Mouse (Mus musculus) layer of hippocampus, adult 11-12 months (tissue): ENCODE results near the gene Irx5.
A peak's percentile ranks its signal among the peaks of the same experiment; 100 is the strongest.

Experiments
- DNase-seq: peaks from one replicate; pipeline ENCODE4 v3.0.0; 2022; ENCODE audit warnings: low spot score

Irx5 gene

GRCm38 (mm10) chr8:92357398-92357981 is at the start of gene Irx5:
Gene Irx5, plus strand, starts transcription at chr8:92357625.
- DNase-seq: no peak

DNA sequence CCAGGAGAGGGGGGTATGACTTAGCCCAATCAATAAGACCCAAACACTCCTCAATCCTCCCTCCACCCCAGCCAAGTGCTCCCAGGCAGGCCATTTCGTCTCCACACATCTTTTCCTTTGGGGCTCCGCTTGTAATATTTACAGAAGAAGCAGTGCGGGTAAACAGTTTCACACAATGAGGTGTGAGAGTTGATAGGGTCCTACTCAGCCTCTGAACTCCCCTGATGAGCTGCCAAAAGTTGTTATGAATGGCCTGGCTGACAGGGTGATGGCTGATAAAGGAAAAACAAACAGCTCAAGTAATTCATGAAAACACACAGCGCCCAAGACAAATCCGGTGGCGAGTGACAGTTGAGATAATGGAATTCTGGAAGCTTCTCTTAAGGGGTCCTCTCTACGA is 45.2 kb upstream of the Irx5 start:
- DNase-seq: no peak

DNA sequence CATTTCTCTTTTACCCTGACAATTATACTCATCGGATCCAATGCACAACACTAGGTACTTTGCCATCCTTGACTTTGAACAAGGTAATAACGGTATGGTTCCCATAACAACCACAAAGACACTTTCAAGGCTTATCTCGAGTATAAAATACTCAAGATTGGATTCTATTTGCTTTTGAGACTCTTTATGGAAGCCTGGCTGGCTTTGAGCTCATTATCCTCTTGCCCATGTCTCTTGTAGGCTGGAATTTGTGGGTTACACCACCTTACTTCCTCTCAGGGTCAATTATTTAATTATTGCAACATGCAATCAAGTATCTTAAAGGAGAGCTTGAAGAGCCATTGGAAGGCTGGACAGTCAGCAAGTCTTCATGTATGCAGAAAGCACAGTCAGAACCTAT is 43.7 kb upstream of the Irx5 start:
- DNase-seq: no peak

GRCm38 (mm10) chr8:92323751-92324150 is 33.7 kb upstream of the Irx5 start:
- no peak for DNase-seq

DNA sequence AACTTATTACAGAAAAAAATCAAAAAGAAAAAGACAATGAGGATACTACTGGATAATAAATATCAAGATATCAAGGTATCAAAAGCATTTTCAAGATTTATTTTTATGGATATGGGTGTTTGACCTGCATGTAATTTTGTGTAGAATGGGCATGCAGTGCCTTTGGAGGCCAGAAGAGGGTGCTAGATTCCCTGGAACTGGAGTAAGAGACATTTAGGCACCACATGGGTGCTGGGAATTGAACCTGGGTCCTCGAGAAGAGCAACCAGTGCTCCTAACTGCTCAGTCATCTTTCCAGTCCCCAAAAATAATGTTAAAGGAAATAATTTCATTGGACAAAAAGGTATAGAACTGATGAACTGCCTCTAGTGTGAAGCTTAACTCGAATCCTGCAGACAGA is 30.2 kb upstream of the Irx5 start:
- DNase-seq: no peak

DNA sequence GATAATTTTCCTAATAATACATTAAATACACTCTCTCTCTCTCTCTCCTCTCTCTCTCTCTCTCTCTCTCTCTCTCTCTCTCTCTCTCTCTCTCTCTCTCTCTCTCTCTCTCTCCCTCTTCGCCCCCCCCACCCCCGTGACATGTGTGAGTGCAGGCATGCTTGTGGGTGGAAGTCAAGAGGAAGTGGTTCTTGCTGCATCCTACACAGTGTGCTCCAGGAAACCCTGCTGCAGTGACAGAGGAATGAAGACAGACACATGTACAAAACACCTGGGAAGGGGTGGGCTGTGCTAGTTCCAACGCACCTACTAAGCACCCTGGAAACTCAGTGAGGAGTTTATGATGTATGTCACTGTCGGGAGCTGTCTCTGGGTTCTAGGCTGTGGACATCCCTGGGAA is 28.2 kb upstream of the Irx5 start:
- no peak for DNase-seq

GRCm38 (mm10) chr8:92331811-92332210 is 25.6 kb upstream of the Irx5 start:
- no peak for DNase-seq

- no peak for DNase-seq
These were observed 24.0 kb upstream of the Irx5 start for GRCm38 (mm10) chr8:92333406-92333805.

- DNase-seq: no peak
These were observed 22.3 kb upstream of the Irx5 start for GRCm38 (mm10) chr8:92335079-92335478.

DNA sequence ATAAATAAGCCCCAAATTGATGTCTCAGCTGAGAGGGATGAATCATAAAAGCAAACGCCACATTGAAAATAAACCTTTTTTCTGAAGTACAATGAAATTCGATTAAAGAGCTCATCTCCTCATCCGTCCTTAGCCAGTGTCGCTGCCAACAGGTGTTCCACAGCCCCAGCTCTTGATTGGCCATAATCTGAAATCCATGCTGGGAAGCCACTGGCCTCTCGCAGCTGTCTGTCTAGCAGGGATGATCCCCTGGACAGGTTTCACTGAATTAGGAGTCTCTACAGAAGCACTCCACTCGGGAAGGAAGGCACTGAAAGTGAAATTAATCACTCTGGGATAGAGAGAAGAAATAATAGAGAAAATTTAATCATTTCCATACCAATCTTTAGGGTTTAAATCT is 21.4 kb upstream of the Irx5 start:
- no peak for DNase-seq

DNA sequence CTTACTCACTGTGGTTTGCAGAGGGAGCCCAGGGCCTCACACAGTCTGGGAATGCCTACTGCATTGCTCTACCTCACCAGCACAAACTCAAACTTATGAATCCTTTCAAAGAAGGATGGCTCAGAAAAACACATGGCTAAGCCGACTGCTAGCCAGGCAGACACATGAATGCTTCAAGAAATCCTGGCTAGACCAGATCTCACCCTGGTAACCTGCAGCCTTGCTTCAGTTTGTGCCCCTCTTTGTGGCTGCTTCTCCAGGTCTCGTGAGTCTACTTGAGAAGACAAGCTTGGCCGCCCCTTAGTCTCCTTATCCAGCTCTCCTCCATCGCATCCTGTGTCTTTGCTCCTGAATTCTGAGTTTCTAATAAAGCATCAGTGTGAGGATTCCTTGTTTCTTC is 13.9 kb upstream of the Irx5 start:
- DNase-seq: no peak

DNA sequence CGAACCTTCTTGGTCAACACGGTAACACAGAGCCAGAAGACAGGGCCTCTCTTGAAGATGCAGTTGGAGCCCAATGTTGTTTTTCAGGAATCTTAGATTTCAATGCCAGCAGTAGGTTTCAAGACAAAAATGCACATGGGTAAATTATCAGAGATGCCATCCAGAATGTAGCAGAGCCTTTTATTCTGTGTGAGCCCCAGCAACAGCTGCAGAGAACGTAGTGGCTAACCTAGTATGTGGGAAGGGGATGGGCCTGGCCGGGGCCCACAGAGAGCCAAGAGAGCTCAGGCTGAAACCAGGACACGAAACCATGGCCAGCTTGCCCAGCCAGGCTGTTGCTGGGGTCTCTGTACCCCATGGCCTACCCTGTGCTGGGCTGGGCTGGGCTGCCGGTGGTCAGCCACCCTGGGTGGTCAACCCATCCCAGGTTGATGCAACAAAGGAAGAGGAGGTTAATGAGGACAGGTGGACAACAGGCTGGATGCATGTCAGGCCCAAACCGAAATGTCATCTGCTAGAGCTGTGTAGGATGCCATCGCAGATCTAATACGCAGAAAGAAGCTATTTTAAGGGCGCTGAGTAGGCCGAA is 7.4 kb upstream of the Irx5 start:
- no peak for DNase-seq

DNA sequence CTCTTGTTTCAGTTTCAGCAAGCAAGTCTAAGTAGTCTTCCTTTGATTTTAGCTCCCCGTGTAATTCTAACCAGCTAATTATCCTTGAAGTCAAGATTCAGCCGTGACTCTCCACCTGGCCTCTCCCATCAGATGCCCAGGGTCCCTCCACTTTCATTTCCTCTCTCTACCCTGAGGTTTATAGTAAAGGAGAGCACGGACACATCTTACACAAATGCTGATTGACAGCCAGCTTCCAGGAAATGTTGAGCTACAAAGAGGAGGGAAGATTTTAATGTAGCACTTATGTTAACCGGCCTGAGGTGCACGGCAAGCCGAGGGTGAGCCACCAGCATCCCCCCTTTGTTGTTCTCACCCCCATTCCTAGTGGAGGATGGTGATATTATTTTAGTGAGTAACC is 4.0 kb upstream of the Irx5 start:
- DNase-seq: no peak

DNA sequence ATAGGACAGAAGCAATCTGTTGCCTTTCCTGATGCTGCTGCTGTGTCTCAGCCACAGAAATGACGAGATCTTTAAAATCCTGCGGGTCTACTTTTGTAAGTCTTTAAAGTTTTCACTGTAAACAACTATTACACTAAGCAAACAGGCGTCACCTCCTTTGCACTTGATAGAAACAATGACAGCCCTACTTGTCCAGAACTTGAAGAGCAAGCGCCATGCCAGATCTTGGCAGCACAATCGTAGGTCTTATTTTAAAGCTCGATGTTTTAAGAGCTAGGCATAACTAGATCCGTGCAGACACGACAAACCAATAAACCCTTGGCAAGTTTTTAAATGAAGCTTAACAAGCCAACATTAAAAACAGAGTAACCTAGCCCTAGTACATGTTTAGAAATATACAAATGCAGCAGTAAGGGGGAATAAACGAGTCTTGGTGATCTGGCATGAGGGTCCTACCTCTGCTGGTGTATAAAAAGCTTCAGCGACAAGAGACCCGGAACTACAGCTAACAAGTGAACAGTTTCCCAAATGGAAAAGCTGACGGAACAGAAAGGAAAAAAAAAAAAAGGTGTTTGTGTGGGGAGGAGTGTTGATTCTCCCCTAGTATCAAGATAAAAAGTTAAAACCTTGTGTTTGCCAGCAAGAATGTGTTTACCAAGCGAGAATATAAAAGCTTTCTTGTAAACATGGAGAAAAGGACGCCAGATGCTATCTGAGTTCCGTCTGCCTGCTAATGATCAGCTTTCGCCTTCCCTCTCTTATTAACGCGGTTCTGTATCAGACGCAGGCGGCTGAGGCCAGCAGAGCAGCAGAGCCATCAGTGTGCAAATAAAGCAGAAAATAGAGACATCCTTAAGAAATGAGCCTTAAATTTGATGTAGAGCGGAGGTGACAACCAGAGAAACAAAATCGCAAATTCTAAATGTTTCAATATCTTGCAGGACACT is 2.6 kb upstream of the Irx5 start:
- no peak for DNase-seq

DNA sequence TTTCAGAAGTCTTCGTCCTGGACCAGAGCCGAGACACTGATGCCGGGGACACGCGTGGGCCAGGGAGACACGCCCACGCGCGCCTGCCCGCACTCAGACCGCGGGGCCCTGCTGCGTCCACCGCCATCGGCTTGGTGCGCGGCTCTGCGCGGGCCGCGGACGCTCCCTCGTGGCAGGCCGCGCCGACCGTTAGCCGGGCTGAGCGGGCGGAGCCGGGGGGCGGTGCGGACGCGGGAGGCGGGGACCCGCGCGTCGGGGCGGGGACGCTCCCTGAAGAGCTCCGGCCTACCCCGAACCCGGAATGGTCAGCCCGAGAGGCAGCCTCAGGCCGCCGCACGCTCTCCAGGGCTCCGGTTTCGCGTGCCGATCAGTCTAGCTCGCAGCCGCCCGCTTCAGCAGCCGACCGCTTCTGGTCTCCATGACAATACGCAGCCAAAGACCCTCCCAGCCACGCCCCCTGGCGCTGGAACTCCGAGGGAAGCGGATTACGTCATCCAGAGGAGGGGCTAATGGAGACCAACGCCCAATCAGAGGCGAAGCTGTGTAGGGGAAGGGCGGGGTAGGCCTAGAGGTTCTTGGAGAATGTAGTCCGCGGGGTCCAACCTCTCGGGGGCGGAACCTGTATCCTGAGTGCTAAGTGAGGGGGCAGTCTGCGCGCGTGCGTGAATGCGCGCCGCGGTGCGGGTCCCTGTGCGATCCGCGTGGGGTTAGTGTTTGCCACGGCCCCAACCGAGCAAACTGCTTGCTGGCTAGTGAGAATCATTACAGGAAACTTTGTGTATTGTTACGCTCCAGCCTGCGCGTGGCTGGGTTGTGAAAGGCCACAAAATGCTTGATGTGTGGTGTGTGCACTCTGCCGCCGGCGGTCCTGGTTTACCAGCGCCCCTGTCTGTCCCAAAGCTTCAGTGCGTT is 1.5 kb upstream of the Irx5 start:
- peak; percentile 96 for DNase-seq

GRCm38 (mm10) chr8:92356613-92357375 is 631 bp upstream of the Irx5 start:
- no peak for DNase-seq

- no peak for DNase-seq
These were observed 945 bp downstream of the Irx5 start for GRCm38 (mm10) chr8:92358141-92358999.

- no peak for DNase-seq
These were observed 1.8 kb downstream of the Irx5 start for GRCm38 (mm10) chr8:92359000-92359832.

- no peak for DNase-seq
These were observed 2.3 kb downstream of the Irx5 start for GRCm38 (mm10) chr8:92359833-92360082.
